Mouse (Mus musculus) bone marrow, adult 2 months (tissue): Measurements from ENCODE around the gene Dync1i2.

ENCODE experiments used
- CTCF ChIP-seq: fragments of 200-500 bp; IDR thresholded peaks from 2 replicates; pipeline ENCODE4 v1.5.1; 2011; ENCODE audit warnings: low read length, control low read depth; ENCODE audit not compliant: control insufficient read depth, insufficient read depth
- POLR2A ChIP-seq: fragments of 200-500 bp; IDR thresholded peaks from 2 replicates; pipeline ENCODE4 v1.6.1; 2011; ENCODE audit warnings: low read depth, mild to moderate bottlenecking, control low read depth, low read length, borderline replicate concordance; ENCODE audit not compliant: control insufficient read depth

DNA sequence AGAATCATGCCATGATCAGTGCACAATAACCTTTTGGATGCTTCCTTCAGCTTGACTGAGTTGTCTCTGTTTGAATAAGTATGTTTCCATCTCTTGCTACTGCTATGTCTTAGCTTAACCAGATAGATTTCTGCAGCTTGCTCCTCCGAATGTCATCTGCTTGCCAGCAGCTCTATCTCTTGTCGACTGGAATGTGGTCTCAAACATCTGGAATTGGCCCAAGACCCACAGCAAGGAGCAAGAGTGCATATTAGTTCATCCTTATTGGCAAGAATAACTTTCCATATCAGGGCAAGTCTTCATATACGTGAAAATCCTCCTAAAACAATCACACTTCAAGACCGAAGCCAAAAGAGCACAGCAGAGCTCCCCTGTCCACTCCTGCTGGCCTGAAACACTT lies 14.6 kb upstream of the Dync1i2 start:
- TF ChIP-seq CTCF (no peak), POLR2A (no peak)
